Mouse (Mus musculus) skeletal muscle tissue, adult 2 months (tissue): ENCODE results near the gene Rhebl1.

Experiments
- DNase-seq: peaks from one replicate; pipeline ENCODE4 v3.0.0-alpha.2; 2012; ENCODE audit warnings: low read depth, low spot score

The Rhebl1 gene

DNA sequence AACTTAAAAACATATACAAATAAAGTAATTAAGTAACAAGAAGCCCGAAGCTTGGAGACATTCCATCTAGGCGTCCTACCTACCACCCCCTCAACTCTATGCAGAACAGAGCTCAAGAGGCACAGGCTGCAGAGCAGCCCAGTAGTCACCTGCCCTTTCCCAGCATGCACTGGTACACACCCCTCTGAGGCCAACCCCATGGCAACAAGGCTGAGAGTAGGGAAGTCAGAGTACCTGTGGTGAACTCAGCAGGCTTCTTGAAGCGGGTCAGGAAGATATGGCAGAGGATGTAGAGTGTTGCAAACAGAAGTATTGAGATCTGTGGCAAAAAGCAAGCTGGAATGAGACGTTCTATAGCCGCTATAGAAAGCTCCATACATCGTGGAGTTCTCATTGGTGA is 20.6 kb upstream of the Rhebl1 start:
- DNase-seq, result no peak

DNA sequence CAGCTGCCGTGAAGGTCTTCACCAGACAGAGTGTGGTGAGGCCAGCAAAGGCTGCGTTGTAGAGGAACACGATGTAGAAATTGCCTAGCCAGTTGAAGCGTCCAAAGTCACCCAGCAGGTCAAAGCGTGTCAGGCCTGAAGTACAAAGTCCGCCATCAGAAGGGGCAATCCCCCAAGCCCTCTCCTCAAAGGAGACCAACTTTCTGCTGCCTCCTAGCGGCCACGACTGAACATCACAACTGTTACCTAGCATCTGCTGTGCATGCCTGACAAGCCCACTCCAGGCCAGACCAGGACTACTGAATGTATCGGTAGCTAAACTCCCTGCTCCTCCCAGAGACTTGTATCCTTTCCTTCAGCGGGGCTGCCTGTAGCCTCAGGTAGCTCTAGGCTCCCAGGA is 10.4 kb upstream of the Rhebl1 start:
- no peak for DNase-seq

DNA sequence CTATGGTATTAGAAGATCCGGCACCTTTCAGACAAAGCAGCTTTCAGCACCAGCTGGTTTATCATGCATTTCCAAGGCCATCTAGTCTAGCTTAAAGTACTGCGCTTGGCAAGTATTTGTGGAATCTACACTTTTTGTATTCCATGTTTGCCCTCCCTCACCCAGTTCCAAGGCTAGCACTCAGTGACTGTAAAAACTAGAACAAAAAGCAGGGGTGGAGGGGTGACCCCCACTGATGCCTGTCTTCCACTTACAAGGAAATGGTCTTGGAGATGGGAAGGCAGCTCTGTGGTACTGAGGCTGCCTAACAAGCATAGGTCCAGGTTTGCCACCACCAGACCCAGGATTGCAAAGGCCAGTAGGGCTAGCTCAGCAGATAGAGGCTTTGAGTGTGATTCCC is 8.3 kb upstream of the Rhebl1 start:
- DNase-seq, result no peak

DNA sequence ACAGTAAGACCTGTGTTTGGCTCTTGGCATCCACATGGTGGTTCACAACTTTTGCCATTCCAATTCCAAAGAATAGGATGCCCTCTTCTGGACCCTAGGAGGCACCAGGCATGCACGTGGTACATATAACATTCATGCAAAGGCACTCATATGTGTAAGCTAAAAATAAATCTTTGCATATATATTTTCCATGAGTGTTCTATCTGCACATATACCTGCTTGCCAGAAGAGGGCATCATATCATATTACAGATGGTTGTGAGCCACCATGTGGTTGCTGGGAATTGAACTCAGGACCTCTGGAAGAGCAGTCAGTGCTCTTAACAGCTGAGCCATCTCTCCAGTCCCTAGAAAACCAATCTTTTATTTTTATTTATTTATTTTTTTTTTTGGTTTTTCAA is 7.2 kb upstream of the Rhebl1 start:
- no peak for DNase-seq

DNA sequence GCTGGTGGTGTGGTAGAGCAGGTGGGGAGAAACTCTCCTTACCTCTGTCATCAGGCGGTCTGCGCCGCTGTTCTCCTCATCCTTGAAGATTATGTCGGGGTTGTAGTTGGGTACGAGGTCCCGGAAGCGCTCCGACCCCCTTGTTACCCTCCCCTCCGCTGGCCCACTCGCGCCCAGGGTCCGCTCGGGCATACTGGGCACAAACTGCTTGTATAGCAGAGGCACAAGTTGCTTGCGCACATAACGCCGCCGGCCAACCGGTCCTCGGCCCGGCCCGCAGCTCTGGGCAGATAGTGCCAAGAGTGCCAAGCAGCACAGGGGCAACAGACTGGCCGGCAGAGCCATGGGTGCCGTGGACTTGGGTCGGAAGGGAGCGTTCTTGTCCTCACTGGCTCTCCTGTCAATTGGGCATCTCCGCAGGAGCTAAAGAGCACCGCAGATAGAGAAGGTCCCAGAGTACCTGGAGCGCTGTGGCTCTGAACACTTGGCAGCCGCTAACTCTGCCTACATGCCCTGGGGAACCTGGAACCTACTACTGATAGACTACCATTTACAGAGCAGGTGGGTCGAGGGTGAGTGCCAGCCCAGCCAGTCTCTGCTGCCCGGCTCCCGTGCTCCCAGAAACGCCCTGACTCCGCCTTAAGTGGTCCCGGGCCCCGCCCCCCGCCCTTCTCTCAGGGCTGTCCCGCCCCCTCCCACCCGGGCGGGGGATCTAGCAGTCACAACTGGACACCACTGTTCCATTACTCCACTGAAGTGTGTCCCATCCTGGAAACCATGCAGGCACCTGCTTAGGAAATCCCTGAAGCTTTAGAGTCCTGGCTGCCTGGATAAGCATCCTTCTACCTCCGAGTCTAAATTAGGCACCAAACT is 3.8 kb upstream of the Rhebl1 start, which contains the start of gene Dhh:
Dhh (minus strand) TSS at position 613 of the 873 bp plus-strand sequence.
- no peak for DNase-seq

DNA sequence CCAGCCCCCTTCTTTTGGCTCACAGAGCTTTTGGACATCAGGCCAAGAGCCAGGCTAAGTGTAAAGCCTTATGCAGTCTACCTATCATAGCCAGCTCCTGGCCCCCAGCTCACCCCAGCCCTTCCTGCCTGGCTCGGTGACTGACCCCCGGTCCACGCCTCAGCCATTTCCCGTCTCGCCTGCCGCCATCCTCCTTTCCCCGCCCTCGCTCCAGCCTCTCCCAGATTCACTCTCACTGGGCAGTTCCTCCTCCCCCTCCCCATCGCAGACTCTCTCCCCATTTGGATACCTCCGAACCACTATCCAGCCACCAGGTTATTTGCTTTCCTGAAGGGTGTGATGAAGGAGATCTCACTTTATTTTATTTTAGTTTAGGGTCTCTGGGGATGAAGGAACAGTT is 3.2 kb upstream of the Rhebl1 start:
- DNase-seq, result no peak

DNA sequence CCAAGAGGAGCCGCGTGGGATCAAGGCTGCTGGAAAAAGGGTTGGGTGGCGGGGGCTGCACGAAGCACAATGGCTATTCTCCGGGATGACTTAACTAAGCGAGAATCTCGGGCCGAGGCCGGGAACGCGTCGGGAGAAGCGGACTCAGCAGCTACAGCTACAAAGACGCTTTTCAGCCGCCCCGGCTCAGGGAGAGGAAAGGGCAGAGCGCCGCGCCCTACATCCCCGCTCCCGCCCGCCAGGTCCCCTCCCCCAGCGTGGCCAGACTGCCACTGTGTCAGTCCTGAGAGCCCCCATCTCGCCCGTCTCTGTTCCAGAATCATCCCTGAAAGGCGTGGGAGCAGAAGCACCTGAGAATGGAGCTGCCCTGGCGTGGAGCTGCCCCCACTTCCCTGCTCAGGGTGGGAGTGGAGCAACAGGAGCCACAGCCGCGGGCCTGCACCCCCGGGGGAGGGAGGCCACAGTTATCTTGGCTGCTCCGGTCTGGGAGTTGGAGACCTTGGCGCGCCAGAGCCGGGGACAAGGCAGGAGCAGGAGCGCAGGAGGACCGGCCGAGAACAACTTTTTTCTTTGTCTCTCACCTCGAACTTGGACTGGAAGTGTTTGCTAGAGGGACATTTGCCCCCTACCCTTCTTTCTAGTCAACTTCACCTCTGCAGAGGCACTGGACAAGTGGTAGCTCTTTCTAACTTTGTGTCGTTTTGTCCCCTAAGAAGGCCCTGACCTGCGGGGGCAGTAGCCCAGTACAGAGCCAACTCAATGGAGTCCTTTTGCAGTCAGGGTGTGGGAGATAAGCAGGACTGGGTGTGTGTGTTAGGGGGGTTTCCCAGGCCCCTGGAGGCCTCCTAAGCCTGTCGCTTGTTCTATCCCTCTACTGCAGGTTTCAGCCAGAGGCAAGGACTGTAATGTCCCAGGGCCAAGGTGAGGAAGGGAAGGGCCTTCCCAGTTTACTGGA is 1.6 kb upstream of the Rhebl1 start:
- no peak for DNase-seq

DNA sequence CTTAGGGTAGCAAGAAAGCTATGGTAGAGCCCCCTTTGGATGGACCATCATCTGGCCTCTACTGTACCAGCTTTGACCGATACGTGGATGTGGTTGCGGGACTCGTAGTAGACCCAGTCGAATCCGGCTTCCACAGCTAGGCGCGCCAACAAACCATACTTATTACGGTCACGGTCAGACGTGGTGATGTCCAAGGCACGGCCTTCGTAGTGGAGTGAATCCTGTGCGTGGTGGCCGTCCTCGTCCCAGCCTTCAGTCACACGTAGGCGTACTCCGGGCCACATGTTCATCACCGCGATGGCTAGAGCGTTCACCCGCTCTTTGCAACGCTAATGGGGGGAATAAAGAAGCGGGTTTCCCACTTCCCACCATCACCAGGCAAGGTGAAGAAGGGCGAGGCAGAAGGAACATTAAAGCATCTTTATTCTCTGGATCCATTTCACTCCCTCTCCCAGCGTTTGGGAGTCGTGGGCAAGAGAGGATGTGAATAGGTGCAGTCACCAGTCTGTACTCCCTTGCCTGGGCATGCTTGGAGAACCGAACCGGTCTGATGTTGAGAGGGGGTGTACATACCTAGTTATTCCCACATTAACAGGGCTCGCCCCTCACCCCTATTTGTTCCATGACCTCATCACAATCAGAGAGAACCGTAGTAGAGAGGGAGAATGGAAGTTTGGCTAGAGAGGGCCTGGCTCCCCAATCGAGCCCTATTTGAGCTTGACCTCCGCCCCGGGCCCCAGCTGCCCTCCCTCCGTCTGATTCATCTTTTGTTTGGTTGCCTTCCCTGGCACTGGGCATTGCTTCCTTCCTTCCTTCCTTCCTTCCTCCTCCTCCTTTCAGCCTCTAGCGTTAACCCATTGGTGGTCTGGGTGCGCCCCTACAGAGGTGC is 650 bp upstream of the Rhebl1 start:
- no peak for DNase-seq

DNA sequence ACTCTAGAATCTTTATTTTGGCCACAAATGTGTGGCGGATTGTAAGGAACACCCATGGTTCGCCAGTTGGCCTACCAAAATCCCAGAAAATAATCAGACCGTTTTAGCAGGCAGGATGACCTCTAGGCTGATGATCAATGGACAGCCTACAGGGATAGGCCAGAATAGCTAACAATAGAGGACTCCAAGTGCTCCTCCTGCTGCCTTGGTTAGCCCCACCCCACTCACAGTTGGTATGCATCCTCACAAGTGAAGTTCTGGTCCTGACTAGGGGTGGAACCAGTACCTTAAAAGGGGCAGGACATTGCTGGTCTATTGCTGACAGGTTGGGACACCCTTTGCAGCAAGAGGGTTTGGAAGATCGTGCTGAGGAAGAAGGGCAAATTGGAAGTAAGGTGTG is 1.3 kb downstream of the Rhebl1 start:
- no peak for DNase-seq

DNA sequence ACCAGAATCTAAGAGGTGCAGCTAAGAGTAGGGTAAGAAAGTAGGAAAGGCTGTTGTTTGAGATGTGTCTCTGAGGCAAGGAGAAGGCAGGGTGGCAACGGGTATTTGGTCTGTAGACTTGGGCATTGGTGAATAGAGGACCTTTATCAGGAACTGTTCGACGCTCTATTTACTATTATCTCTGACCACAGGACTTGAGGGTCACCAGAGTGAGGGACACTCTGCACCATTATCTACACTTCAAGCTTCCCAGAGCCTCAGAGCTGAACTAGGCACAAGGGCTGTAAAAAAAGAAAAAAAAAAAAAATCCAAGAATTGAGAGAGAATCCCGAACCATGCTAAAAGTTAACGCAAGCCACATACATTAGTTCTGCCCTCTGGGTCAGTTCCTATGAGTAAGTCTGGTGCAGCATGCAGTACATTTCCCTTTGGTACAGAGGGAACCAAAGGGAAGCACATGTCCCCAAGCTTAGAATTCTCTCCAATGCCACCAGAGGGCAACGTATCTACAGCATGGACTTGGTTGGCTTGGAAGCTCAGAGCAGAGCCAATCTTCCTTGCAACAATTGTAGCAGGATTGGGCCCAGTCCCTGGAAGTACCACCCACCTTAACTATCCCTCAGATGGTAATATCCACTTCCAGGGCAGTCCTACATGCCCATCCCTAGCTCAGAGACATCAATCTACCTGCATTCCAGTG is 2.3 kb downstream of the Rhebl1 start:
- DNase-seq, result peak; percentile 70

DNA sequence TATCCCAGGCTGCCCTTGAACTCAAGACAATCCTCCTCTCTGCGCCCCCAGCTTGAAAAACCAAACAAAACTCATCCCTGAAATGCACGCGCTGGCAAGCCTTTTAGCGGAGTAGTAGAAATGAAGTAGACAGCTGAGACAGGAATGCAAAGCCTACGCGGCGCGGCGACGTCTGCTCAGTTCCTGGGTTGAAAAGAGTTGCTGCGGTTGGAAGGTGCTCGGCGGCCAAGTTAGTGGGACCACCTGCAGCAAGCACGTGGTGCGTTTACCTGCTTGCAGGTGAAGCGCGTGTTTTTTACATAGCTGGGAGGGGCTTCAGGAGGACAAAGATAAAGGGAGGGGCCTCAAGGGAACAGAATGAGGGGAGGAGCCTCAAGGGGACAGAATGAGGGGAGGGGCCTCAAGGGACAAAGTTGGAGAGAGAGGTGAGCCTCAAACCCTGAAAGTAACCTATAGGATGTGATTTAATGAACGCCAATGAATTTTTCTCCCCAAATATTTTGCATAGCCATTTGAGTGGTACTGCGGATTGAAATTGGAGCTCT is 3.1 kb downstream of the Rhebl1 start:
- DNase-seq, result no peak

DNA sequence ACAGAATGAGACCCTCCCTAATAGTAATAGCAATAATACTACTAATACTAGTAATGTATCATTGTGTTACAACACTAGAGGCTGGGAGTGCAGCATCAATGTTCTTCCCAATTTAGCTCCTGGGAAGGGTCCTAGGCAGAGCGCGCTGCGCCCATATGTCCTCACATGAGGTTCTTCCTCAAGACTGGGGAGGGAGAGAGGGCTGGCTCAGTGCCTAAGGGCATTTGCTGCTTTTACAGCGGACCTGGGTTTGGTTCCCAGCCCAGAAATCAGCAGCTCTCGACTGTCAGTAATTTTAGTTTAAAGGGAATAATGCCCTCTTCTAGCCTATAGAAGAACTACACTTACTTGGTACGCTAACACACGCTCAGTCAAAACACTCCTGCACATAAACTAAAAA is 6.8 kb downstream of the Rhebl1 start:
- no peak for DNase-seq

DNA sequence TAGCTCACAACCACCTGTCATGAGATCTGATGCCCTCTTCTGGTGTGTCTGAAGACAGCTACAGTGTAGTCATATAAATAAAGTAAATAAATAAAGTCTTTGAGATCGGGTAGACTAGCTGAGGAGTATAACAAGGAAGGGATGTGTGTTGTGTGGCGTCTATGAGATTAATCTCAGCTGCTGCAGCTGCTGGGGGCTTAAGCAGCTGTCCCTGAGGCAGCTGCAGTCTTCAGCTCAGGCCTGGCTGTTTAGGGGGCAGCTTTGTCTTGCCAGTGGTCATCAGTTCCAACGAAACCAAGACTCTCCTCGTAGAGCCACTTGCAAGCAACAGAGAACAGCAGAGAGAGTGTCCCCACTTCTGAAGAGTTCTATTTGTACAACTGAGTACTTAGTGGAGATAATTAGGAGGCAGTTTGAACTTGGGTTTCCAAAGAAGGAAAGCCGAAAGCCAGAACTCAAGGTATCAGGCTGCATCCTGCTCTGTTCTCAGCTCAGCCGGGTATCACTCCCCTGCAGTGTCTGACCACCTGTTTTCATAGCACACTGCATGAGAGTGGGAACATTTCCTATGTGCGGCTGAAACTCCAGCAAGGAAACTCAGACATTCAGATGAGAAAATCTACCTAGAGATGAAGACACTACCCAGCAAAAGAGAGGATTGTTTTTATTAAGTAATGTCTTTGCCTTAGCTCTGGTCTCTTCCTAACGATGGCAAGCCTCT is 7.5 kb downstream of the Rhebl1 start:
- no peak for DNase-seq

DNA sequence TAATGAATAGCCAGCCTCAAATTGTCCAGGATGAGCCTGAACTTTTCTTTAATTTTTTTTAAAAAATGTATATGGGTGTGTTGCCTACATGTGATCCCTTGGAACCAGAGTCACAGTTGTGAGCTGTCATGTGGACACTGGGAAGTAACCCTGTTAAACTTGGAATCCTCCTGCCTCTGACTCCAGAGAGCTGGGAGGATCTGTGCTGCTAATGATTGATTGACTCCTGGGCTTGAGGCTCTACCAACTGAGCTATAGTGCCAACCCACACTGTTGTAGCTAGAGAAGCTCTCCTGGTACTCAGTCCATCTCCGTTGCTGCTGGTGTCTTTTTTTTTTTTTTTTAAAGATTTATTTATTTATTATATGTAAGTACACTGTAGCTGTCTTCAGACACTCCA is 10.2 kb downstream of the Rhebl1 start:
- DNase-seq, result no peak

DNA sequence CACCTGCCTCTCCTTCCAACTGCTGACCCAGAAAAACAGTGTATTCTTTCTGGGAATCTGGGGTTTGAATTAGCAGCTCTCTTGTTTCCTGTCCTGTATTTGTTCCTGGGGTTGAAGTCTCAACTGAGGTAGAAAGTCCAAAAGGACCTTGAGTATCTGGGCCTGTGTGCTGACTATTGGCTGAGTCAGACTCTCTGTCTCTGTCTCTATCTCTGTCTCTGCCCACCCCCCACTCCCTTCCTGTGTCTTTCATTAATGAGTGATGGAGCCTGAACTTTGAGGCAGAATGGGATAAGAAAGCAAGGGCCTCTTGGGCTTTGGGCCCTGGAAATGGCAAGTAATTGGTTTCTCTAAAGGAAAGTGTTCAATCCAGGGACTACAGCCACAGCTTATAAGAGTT is 10.7 kb downstream of the Rhebl1 start:
- DNase-seq, result no peak

DNA sequence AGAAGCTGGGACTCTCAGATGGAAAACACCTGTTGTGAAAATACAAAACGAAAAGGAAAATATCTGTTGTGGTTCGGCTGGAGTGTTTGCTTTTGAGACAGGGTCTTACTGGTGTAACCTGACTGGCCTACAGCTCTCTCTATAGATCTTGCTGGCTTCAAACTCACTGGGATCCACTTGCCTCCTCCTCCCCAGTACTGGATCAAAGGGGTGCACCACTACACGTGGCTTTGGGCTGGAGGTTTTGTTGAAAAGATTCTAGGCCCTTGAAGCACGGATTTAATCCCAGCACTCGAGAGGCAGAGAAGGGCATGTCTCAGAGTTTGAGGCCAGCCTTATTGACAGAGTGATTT is 12.7 kb downstream of the Rhebl1 start:
- no peak for DNase-seq

DNA sequence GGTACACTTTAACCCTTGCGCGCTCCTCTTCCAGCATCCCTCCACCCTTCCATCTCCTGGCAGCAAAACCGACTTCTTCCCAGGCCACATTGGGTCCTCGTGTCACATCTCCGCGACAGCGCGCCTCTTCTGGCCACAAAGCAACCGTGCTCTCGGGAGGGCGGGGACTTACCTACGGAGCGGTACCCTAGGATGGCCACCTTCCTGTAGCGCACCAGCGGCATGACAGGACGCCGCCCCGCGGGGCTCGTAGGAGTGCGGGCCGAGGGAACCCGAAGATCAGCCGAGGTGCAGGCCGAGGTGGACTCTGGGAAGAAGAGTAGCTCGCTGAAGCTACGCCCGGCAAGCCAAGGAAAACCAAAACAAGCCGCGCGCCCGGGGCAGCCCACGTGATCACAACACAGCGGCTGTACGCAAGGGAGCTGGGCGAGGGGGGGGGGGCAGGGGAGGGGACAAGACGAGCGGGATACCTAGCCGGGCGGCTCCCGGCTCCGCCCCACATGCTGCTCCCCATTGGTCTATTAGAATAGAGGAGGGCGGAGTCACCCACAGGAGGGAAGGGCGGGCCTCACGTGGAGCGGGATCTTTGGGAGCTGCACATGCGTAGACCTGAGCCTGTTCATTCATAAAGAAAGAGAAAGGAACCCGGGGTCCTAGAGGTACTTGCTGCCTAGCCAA is 13.2 kb downstream of the Rhebl1 start:
- DNase-seq, result peak; percentile 91

DNA sequence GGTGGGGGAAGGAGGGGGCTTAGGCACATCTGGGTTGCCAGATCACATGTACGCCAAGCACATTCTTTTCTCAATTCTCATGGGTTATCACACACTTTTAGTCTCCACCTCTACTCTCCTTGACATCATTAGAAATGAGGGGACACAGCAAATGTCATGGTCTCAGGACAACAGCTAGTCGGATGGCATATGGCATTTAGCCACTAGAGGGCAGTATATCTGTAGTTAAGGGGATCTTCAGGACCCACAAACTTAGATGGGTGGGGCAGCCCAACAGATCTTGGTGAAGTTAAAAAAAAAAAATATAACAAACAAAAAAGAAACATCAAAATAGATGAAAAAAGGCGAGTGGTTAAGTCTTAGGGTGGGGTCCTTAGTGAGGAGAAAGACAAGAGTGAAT is 17.0 kb downstream of the Rhebl1 start:
- DNase-seq, result peak; percentile 69
